Mouse (Mus musculus) frontal cortex, postnatal 10 days (tissue): Measurements from ENCODE around the gene Notch2.
A peak's percentile ranks its signal among the peaks of the same experiment; 100 is the strongest.

ENCODE experiments used
- DNase-seq, 2 experiments: peaks; one replicate each; pipeline ENCODE4 v3.0.0; 2022; ENCODE audit warnings: low spot score in 2 of 2, mixed read lengths in 1 of 2

The Notch2 gene

GRCm38 (mm10) chr3:98050492-98051406 lies 37.4 kb downstream of the Notch2 start:
- DNase-seq = no peak

GRCm38 (mm10) chr3:98051407-98051968 lies 38.2 kb downstream of the Notch2 start:
- DNase-seq = no peak

GRCm38 (mm10) chr3:98052507-98053430 lies 39.4 kb downstream of the Notch2 start:
- no peak for DNase-seq

GRCm38 (mm10) chr3:98053817-98054216 lies 40.5 kb downstream of the Notch2 start:
- no peak for DNase-seq

GRCm38 (mm10) chr3:98054334-98055007 lies 41.1 kb downstream of the Notch2 start:
- DNase-seq = no peak

GRCm38 (mm10) chr3:98055008-98055345 lies 41.6 kb downstream of the Notch2 start:
- no peak for DNase-seq

- no peak for DNase-seq
These were observed 42.7 kb downstream of the Notch2 start for GRCm38 (mm10) chr3:98055808-98056728.

GRCm38 (mm10) chr3:98056956-98057365 lies 43.6 kb downstream of the Notch2 start:
- DNase-seq = no peak

- DNase-seq = no peak
These were observed 45.7 kb downstream of the Notch2 start for GRCm38 (mm10) chr3:98059076-98059475.

- DNase-seq = no peak
These were observed 47.8 kb downstream of the Notch2 start for GRCm38 (mm10) chr3:98060981-98061660.

- no peak for DNase-seq
These were observed 48.5 kb downstream of the Notch2 start for GRCm38 (mm10) chr3:98061661-98062330.

GRCm38 (mm10) chr3:98062591-98063185 lies 49.4 kb downstream of the Notch2 start:
- DNase-seq = no peak

- peak; percentile 30 to 44 for DNase-seq
These were observed 50.0 kb downstream of the Notch2 start for GRCm38 (mm10) chr3:98063186-98063771.

- DNase-seq = no peak
These were observed 50.5 kb downstream of the Notch2 start for GRCm38 (mm10) chr3:98063833-98064232.

GRCm38 (mm10) chr3:98065004-98065403 lies 51.7 kb downstream of the Notch2 start:
- DNase-seq = no peak

GRCm38 (mm10) chr3:98066434-98066833 lies 53.1 kb downstream of the Notch2 start:
- DNase-seq = no peak

GRCm38 (mm10) chr3:98067413-98067812 lies 54.1 kb downstream of the Notch2 start:
- DNase-seq = no peak

GRCm38 (mm10) chr3:98067852-98068491 lies 54.6 kb downstream of the Notch2 start:
- DNase-seq = no peak
